Mouse (Mus musculus) lung, adult 2 months (tissue): ENCODE results near the gene Prrg2.

ENCODE experiments used
- CTCF ChIP-seq: fragments of 200-500 bp; IDR thresholded peaks from 2 replicates; pipeline ENCODE4 v1.5.1; 2011; ENCODE audit warnings: mild to moderate bottlenecking, low read length, control low read depth; ENCODE audit not compliant: insufficient read depth
- POLR2A ChIP-seq: fragments of 200-500 bp; IDR thresholded peaks from 2 replicates; pipeline ENCODE4 v1.6.1; 2011; ENCODE audit warnings: low read depth, mild to moderate bottlenecking, control low read depth, low read length, borderline replicate concordance; ENCODE audit errors: extremely low read depth

DNA sequence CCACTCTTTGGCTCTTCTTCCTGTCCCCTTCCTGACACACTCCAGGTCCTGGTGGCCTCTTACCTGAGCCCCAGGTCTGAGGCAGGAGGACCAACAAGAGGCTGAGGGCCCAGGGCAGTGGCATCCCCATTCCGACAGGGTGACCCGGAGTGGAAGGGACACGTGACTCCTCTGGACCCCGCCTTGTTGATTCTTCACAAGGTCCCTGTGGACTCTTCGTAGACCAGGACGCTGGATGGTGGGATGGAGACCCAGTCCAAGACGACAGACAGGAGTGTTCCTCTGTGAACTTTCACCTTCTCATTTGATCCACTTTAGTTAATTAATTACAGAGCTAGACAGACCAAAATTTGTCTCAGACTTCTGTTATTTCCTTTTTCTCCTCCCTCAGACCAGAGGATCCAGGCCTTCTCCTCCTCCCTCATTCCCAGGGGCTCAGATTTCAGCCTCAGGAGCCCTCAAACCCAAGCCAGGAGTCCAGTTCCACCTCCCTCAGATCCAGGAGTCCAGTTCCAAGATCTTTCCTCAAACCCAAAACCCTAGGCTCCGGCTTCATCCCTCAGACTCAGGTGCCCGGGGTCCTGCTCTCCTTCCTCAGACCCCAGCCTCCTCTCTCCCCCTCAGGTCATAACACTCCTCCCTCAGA is 40.6 kb upstream of the Prrg2 start:
- TF ChIP-seq POLR2A: peak; percentile 26; the same call in 1 of the 2 replicates
- TF ChIP-seq CTCF: no peak
